Mouse (Mus musculus): Measurements from ENCODE around the gene Zfp335.
"Not testable (repeated sequence)": the region's sequence is repeated elsewhere in the genome, so short reads cannot be mapped to it uniquely, and the experiment has no call there.

The Zfp335 gene

GRCm38 (mm10) chr2:164892696-164893216 is 18.8 kb downstream of the Zfp335 start:
- no peak for DNase-seq

- DNase-seq: peak in 1 of 2 experiments; percentile 44
Measured at GRCm38 (mm10) chr2:164891908-164892695, 19.5 kb downstream of the Zfp335 start.

- DNase-seq: no peak
Measured at GRCm38 (mm10) chr2:164891056-164891834, 20.3 kb downstream of the Zfp335 start.

GRCm38 (mm10) chr2:164890411-164891049 is 21.0 kb downstream of the Zfp335 start:
- no peak for DNase-seq

GRCm38 (mm10) chr2:164889960-164890359 is 21.6 kb downstream of the Zfp335 start:
- no peak for DNase-seq

- no peak for DNase-seq
Measured at GRCm38 (mm10) chr2:164888996-164889395, 22.6 kb downstream of the Zfp335 start.

GRCm38 (mm10) chr2:164886617-164887016 is 24.9 kb downstream of the Zfp335 start:
- no peak for DNase-seq

- peak; percentile 52 to 83 for DNase-seq
Measured at GRCm38 (mm10) chr2:164885788-164886187, 25.8 kb downstream of the Zfp335 start.

- DNase-seq: no peak
Measured at GRCm38 (mm10) chr2:164882619-164883018, 28.9 kb downstream of the Zfp335 start.

GRCm38 (mm10) chr2:164879568-164880277 is 31.8 kb downstream of the Zfp335 start:
- DNase-seq: peak; percentile 95

GRCm38 (mm10) chr2:164879228-164879567 is 32.4 kb downstream of the Zfp335 start, which contains the start of gene Pcif1:
TSS of gene Pcif1 (plus strand) at chr2:164879304.
- peak; percentile 94 for DNase-seq

- peak; percentile 83 to 89 for DNase-seq
Measured at GRCm38 (mm10) chr2:164878509-164879227, 32.9 kb downstream of the Zfp335 start.

GRCm38 (mm10) chr2:164877376-164878215 is 34.0 kb downstream of the Zfp335 start:
- DNase-seq: not testable (repeated sequence)

- not testable (repeated sequence) for DNase-seq
Measured at GRCm38 (mm10) chr2:164875648-164876047, 35.9 kb downstream of the Zfp335 start.

- DNase-seq: peak; percentile 51 to 69
Measured at GRCm38 (mm10) chr2:164874239-164874769, 37.3 kb downstream of the Zfp335 start.

GRCm38 (mm10) chr2:164873621-164874020 is 37.9 kb downstream of the Zfp335 start:
- no peak for DNase-seq

GRCm38 (mm10) chr2:164871602-164872303 is 39.8 kb downstream of the Zfp335 start:
- DNase-seq: no peak

GRCm38 (mm10) chr2:164868491-164868890 is 43.1 kb downstream of the Zfp335 start:
- no peak for DNase-seq

GRCm38 (mm10) chr2:164867566-164867965 is 44.0 kb downstream of the Zfp335 start:
- DNase-seq: peak in 1 of 2 experiments; percentile 56
